Mouse (Mus musculus) kidney, postnatal 25 days (tissue): ENCODE results near the gene Slc1a2.
A peak's percentile ranks its signal among the peaks of the same experiment; 100 is the strongest.

Source experiments
- DNase-seq, 2 experiments: peaks; one replicate each; pipeline ENCODE4 v3.0.0; 2021; ENCODE audit warnings: mixed read lengths in 2 of 2

The Slc1a2 gene

DNA sequence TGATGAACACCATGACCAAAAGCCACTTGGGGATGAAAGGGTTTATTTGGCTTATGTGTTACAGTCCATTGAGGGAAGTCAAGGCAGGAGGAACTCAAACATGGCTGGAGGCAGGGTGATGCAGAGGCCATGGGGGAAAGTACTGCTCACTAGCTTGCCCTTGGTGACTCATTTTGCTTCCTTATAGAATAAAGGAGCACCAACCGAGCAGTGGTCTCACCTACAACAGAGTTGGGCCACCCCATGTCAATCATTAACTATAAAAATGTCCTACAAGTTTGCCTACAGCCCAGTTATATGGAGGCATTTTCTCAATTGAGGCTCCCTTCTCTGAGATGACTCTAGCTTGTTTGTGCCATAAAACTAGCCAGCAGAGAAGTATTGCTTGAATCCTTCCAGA is 169.4 kb downstream of the Slc1a2 start:
- no peak for DNase-seq

DNA sequence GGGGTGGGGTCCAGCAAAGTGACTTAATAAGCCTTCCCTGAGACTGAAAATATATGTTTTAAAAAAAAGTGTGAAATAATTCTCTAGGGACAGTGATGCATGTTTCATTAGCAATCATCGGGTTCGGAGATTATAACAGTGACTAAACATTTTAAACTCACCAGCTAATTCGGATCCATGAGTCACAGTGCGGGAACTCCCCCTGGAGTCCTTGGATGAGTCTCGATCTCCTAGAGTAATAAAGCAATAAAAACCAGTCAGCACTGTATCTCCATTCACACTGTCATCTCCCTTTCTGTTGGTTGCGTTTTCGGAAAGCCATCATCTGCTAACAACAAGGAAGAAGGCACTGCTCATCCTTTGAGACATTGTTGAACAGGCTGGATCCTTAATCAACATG is 169.9 kb downstream of the Slc1a2 start:
- DNase-seq = no peak

GRCm38 (mm10) chr2:102829201-102829600 is 170.7 kb downstream of the Slc1a2 start:
- DNase-seq = peak; percentile 75 to 76

DNA sequence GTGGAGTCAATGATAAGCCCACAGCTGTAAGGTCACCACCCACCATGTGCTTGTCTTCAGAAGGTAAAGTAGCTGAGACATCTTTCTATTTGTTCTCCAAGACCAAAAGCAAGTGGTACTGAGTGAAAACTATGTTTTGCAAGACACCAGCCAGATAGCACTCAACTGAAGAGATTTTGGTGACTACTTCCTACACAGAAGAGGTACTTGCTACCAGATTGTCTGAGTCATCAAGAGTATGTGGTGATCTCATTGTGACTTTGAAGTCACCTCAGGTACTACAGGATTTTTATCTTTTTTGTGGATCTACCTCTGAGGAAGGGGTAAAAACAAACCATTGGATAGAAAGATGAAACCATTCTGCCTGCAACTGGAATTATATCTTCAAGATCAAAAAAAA is 173.1 kb downstream of the Slc1a2 start:
- no peak for DNase-seq

GRCm38 (mm10) chr2:102838179-102838578 is 179.7 kb downstream of the Slc1a2 start:
- no peak for DNase-seq
